Mouse (Mus musculus) spleen, postnatal 14 days (tissue): ENCODE measurements around the gene Olfml3.

Source experiments
- DNase-seq, 2 experiments: peaks; one replicate each; pipeline ENCODE4 v3.0.0; 2021 to 2022; ENCODE audit warnings: low spot score in 2 of 2

Olfml3 gene

DNA sequence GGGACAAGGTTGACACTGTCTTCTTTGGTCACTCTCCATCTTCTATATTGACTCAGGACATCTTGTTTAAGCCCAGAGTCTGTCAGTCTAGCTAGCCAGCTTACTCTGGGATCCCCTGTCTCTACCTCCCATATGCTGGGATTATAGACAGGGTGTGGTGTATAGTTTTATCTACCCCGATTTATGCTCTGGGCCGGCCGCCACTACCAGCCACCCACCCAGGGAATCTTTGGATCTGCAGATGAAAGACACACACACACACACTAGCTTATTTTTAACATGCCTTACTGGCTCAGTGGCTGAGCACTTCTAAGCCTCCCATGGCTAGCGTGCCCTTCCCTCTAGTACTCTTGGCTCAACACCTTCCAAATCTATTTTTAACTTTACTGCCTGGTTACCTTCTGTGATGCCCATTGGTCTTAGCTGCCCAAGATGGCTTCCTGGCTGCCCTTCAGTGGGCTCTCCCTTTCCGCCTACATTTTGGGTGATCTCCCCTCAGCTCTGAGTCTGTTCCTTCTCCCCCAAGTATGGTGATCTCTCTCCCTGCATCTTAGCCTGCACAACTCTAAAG, 28.2 kb downstream of the Olfml3 start:
- no peak for DNase-seq

- DNase-seq: no peak
These were observed 32.4 kb downstream of the Olfml3 start for GRCm38 (mm10) chr3:103705426-103705825.

DNA sequence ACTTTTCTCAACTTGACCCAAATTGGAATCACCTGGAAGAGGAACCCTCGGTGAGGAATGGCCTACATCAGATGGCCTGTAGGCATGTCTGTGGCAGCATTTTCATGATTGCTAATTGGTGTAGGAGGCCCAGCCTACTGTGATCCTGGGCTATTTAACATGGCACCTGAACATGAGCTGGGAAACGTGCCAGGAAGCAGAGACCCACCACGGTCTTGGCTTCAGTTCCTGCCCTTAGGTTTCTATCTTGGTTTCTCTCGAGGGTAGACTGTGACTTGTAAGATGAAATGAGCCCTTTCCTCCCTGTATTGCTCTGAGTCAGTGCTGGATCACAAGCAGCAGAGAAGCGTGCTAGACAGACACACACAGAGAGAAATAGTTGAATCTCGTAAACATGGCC, 33.1 kb downstream of the Olfml3 start:
- no peak for DNase-seq

DNA sequence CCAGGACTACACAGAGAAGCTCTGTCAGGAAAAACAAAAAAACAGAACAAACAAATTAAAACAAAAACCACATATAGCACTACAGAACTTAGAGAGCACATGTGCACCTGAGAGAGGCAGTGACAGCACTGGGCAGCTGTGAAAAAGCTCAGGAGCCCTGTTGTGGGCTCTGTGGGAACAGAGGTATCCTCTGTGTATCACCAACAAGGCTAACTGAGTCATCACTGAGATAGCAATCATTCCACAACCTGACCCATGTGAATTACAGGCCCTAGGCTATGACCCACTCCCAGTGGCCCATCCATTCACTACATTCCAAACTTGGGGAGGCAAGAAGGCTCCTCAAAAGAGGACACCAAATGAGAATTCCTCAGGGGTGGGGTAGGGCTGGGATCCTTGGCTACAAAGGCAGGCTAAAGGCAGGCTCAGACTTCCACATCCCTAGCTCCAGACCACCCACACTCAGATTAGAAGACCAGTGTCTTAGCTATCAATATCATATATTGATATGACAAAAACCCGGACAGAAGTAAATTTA, 41.3 kb downstream of the Olfml3 start:
- no peak for DNase-seq

DNA sequence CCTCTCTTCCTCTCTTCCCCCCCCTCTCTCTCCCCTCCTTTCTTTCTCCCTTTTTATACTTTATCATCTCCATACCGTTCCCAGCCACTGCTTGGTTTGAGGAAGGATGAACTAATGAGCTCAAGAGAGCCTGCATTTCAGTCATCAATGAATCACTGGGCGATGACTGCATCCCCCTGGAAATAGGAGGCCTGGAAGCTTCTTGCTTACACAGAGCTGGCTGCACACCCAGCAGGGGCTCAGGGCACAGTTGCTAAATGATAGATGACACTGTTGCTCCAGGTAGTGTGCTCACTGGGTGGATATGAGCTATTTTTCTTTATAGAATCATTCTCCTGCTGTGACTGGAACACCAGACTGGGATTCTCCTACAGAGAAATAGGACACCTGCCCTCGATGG, 42.2 kb downstream of the Olfml3 start:
- no peak for DNase-seq

- no peak for DNase-seq
These were observed 47.3 kb downstream of the Olfml3 start for GRCm38 (mm10) chr3:103690506-103690905.

GRCm38 (mm10) chr3:103689043-103689442, 48.8 kb downstream of the Olfml3 start:
- no peak for DNase-seq

GRCm38 (mm10) chr3:103683966-103684319, 53.9 kb downstream of the Olfml3 start:
- no peak for DNase-seq

GRCm38 (mm10) chr3:103683234-103683965, 54.4 kb downstream of the Olfml3 start:
- DNase-seq: no peak

GRCm38 (mm10) chr3:103682473-103682872, 55.3 kb downstream of the Olfml3 start:
- no peak for DNase-seq

DNA sequence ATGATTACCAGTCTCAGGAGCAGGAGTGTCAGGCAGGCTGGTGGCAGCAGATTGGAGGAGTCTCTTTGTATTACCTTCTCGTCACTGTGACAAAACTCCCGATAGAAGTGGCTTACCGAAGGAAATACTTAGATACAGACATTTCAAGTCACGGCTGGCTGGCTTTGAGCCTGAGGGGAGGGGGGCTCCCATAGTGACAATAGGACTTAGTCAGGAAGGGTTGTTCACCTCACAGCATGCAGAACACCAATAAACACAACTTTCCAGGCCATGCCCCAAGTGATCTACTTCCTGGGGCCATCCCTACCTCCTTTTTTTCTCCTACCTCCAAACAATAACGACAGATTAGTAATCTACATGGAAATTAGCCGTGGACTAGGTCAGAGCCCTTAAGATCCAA, 59.0 kb downstream of the Olfml3 start:
- no peak for DNase-seq

DNA sequence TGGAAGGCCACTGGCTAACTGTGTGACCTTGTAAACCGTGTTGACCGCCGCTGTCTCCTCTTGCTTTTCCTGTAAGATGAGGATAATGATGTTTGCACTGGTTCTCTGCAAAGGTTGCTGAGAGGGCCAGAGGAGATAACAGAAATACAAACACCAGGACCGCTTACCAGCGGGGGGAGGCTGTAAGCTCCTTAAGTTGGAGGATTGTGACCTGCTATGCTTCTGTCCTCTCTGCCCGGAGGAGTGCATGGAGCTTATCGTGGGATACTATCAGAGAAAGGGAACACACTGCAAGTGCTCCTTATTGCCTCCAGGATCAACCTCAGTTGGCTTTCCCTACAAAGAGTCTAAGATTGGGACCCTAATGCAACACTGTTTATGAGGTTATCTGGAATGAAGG, 65.1 kb downstream of the Olfml3 start:
- DNase-seq: no peak
